ENCODE assay signal across 9 mouse cellular contexts in the genomic region with DNA sequence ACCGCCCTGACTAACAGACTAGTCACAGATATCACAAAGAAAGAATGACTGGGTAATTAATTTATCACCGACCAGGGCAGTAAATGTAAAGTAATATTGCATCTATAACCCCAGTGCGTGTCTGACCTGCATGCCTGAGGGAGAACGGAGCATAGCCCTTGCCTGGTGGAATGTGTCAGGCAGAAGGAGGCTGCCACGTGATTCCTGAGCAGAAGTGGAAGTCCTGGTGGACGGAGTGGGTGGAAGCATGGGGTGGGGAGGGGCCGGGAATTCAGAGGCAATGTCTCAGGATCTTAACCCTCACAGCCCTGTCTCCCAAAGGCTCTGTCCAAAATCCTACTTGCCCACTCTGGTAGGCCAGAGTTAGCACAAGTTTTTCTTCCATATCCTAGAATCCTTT. TPM values are rescaled to one million over a fixed set of nuclear protein-coding genes. Genes with fewer than 3 reads are reported as not detected.
DNase-seq lines count a peak whose midpoint lies in the region; ATAC-seq lines count a peak whose summit lies in the region.
"Had no signal": no experiment of that assay in that cellular context is flagged by ENCODE, and none has a peak within 500 bp of the region (broad histone marks: within the 10 kb centered on the region; RNA-seq: fewer than 3 reads in every experiment).

No protein-coding gene starts in this region.

- no peaks in the 10 kb centered on the region for H3K9me3 ChIP-seq in heart, embryonic 13.5 days
- no peaks in the 10 kb centered on the region for H3K9me3 ChIP-seq in forebrain, embryonic 14.5 days (replicated peaks; ENCODE audit: control insufficient read depth, low read length)
- H3K9me3 ChIP-seq: forebrain, embryonic 12.5 days had no signal

- peak; percentile 50; the same call in 1 of the 2 replicates for ATAC-seq in frontal cortex, adult (ENCODE audit: low TSS enrichment)
- ATAC-seq in heart, embryonic 13.5 days (ENCODE audit: extremely low read depth, insufficient number of reproducible peaks, low FRiP score, low TSS enrichment): peak; percentile 45; the same call in 1 of the 2 replicates
- no peak for ATAC-seq in forebrain, embryonic 14.5 days

- H3K27ac ChIP-seq in heart, embryonic 13.5 days (replicated peaks): peak overlapping the region; percentile 71
- no peak overlapping the region for H3K27ac ChIP-seq in forebrain, embryonic 14.5 days (ENCODE audit: low read depth, low read length)
- H3K27ac ChIP-seq: forebrain, embryonic 12.5 days had no signal

- 21% methylated on average over 7 of the region's 7 CpGs for WGBS in heart, embryonic 13.5 days
- WGBS in forebrain, embryonic 14.5 days: 46% methylated on average over 7 of the region's 7 CpGs

- peaks cover 9% of the 10 kb centered on the region; the same call in 1 of the 2 replicates for H3K27me3 ChIP-seq in heart, embryonic 13.5 days (replicated peaks)
- peaks cover 23% of the 10 kb centered on the region for H3K27me3 ChIP-seq in forebrain, embryonic 14.5 days (replicated peaks; ENCODE audit: control insufficient read depth, insufficient read depth, low read length)

- H3K4me3 ChIP-seq in heart, embryonic 13.5 days: no peak overlapping the region
- H3K4me3 ChIP-seq in forebrain, embryonic 14.5 days (ENCODE audit: low read depth, low read length): no peak overlapping the region
- H3K4me3 ChIP-seq: forebrain, embryonic 12.5 days had no signal

- H3K4me1 ChIP-seq in heart, embryonic 13.5 days: peaks cover 65% of the 10 kb centered on the region
- peaks cover 44% of the 10 kb centered on the region for H3K4me1 ChIP-seq in forebrain, embryonic 14.5 days (ENCODE audit: control insufficient read depth, insufficient read depth, low read length)

- H3K9ac ChIP-seq in heart, embryonic 13.5 days: no peak overlapping the region
- H3K9ac ChIP-seq in forebrain, embryonic 14.5 days (ENCODE audit: low read length): no peak overlapping the region
- H3K9ac ChIP-seq: forebrain, embryonic 12.5 days had no signal

- peak overlapping the region; percentile 44 for H3K4me2 ChIP-seq in heart, embryonic 13.5 days
- H3K4me2 ChIP-seq in forebrain, embryonic 14.5 days (ENCODE audit: low read length): no peak overlapping the region

- no peak for DNase-seq in frontal cortex, postnatal 25 days (ENCODE audit: low spot score in 2 of 2)
- peak; percentile 77 for DNase-seq in kidney, postnatal 10 days
- peak; percentile 51 to 64 for DNase-seq in lung, postnatal 4 days
- no peak for DNase-seq in gastrocnemius, postnatal 25 days
- no peak for DNase-seq in forebrain, embryonic 14.5 days (ENCODE audit: low spot score)
- no peak for DNase-seq in thymus, postnatal 0 days (ENCODE audit: low spot score)

- no peaks in the 10 kb centered on the region for H3K36me3 ChIP-seq in heart, embryonic 13.5 days
- H3K36me3 ChIP-seq in forebrain, embryonic 14.5 days (ENCODE audit: control insufficient read depth, insufficient read depth, low read length): no peaks in the 10 kb centered on the region
- H3K36me3 ChIP-seq: forebrain, embryonic 12.5 days had no signal

RNA-seq across cellular contexts. Expression of a gene that starts 3.2 kb away (rescaled TPM):
- 2.4 and 2.5 TPM in 2 replicates for polyA plus RNA-seq in heart, embryonic 13.5 days (2015; fragmentation: Nextera tagmentation; extraction: Ambion mirVana)
- 1 to 10 TPM in 1 of 2 experiments, under 1 TPM in 1; 0.64 to 1.1 TPM for total RNA-seq in gastrocnemius, postnatal 25 days (2021)
- 0.48 and 1.4 TPM in 2 replicates for polyA plus RNA-seq in forebrain, embryonic 14.5 days (2014; fragmentation: Nextera tagmentation; extraction: Ambion mirVana)
- 0.18 and 0.42 TPM in 2 replicates for polyA plus RNA-seq in thymus, postnatal 0 days (2015; fragmentation: Nextera tagmentation; extraction: Ambion mirVana)

Comparison
In these comparisons a context has a peak if more than half of its experiments do, and no peak if none do; other contexts are left out.
1. DNase-seq: peak in kidney, postnatal 10 days (single experiment) and lung, postnatal 4 days (2 of 2); none in frontal cortex, postnatal 25 days (0 of 2), gastrocnemius, postnatal 25 days (single experiment), forebrain, embryonic 14.5 days (single experiment) and thymus, postnatal 0 days (single experiment).